Mouse (Mus musculus): ENCODE data around the gene Tmem9b. TPM values are rescaled to one million over a fixed set of nuclear protein-coding genes. Genes with fewer than 3 reads are reported as not detected.

The Tmem9b gene
- polyA plus RNA-seq, 1 experiment = 45.3 TPM

DNA sequence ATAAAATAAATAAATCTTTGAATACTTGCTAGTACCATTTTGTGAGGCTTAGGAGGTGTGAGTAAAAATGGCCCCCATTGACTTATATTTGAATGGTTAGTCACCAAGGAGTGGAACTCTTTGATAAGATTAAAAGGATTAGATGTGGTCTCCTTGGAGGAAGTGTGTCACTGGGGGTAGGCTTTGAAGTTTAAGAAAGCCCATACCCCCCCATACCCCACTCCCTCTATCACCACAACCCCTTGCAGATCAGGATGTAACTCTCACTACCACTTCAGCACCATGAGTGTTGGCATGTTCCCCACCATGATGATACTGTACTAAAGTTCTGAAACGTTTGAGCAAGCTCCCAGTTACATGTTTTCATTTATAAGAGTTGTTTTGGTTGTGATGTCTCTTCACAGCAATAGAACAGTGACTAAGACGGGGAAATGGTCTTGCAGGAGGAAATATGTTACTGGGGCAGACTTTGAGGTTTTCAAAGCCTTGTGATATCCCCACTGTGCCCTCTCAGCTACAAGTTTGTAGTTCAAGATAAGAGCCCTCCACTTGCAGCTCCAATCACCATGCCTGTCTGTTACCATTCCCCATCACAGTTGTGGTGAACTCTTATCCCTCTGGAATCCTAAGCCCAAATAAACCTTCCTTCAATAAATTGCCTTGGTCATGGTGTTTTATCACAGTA lies 16.2 kb upstream of the Tmem9b start:
- DNase-seq = no peak
- TF ChIP-seq POLR2A (IDR thresholded peaks at IDR 0.05; ENCODE audit: control insufficient read depth, extremely low read depth, insufficient read depth, low read length, poor library complexity) (no peak), CTCF (IDR thresholded peaks at IDR 0.05; ENCODE audit: borderline replicate concordance, control insufficient read depth, extremely low read depth, insufficient read depth, low read length, poor library complexity) (no peak)
- 9% methylated on average over 2 of the region's 2 CpGs for WGBS
- Histone ChIP-seq H3K27ac (ENCODE audit: control insufficient read depth, insufficient read depth, low read length) (no peak overlapping the region), H3K36me3 (ENCODE audit: control insufficient read depth, insufficient read depth, low read length) (no peaks in the 10 kb centered on the region), H3K4me3 (ENCODE audit: control insufficient read depth, insufficient read depth, low read length) (no peak overlapping the region), H3K4me1 (replicated peaks; ENCODE audit: control insufficient read depth, insufficient read depth, low read length) (no peaks in the 10 kb centered on the region), H3K27me3 (ENCODE audit: control insufficient read depth, insufficient read depth, low read length) (no peaks in the 10 kb centered on the region)

DNA sequence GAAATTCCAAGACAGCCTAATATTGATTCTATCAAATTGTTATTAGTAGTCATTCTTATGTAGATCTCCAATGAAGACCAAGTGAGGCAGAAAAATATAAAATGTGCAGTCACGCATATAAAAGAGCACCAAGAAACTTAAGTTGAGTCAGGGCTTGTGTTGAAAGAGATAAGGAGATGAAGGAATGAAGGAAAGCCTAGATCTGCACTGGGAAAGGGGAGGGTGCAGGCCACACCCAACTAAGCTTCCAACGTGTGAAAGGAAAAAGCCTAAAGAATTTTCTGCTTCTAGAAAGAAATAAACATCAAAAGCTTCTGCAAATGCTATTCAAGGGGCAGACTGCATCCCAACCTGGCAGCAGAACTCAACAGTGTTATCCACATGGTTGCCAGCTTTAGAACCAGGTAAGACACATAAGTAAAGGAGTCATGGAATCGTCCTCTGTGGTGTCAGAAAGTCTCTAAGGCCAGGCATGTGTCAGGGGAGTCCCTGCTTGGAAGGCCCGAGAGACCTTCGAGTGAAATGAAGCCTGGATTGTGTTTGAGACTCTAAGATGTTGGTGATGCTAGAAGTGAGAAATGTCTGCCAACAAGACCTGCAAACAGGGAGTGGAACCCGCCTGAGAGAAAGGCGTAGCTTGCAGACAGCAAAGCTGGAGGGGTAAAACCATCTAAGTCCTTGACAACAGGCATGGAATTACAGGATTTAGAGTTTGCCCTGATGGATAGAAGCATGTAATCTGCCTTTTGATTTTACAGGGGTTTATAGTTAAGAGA lies 15.1 kb upstream of the Tmem9b start:
- DNase-seq = no peak
- Histone ChIP-seq H3K4me3 (ENCODE audit: control insufficient read depth, insufficient read depth, low read length) (no peak overlapping the region), H3K27me3 (ENCODE audit: control insufficient read depth, insufficient read depth, low read length) (no peaks in the 10 kb centered on the region), H3K4me1 (replicated peaks; ENCODE audit: control insufficient read depth, insufficient read depth, low read length) (no peaks in the 10 kb centered on the region), H3K27ac (ENCODE audit: control insufficient read depth, insufficient read depth, low read length) (no peak overlapping the region), H3K36me3 (ENCODE audit: control insufficient read depth, insufficient read depth, low read length) (no peaks in the 10 kb centered on the region)
- WGBS = 94% methylated on average over 7 of the region's 7 CpGs
- no peak for TF ChIP-seq POLR2A (IDR thresholded peaks at IDR 0.05; ENCODE audit: control insufficient read depth, extremely low read depth, insufficient read depth, low read length, poor library complexity)
- no peak for TF ChIP-seq CTCF (IDR thresholded peaks at IDR 0.05; ENCODE audit: borderline replicate concordance, control insufficient read depth, extremely low read depth, insufficient read depth, low read length, poor library complexity)

DNA sequence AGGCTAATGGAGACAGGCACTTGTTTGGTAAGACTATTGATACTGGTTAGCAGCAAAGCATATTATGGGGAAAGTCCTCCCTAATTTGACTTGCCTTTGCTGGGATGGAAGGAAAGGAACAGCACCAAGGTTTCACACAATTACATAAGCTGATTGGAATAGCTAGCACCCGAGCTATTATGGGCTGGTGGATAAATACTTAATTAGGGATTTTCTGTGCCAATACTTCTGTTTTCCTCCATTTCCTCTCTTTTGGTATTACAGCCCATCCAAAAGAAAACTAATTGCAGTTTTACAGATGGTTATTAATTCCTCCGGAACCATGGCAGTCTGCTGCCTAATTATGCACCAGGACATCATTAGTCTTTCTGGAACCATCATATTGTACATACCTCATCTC lies 11.3 kb upstream of the Tmem9b start:
- no peaks in the 10 kb centered on the region for H3K27me3 ChIP-seq (ENCODE audit: control insufficient read depth, insufficient read depth, low read length)
- 93% methylated on average over 2 of the region's 2 CpGs for WGBS
- no peaks in the 10 kb centered on the region for H3K4me1 ChIP-seq (replicated peaks; ENCODE audit: control insufficient read depth, insufficient read depth, low read length)
- H3K27ac ChIP-seq (ENCODE audit: control insufficient read depth, insufficient read depth, low read length) = no peak overlapping the region
- TF ChIP-seq CTCF (IDR thresholded peaks at IDR 0.05; ENCODE audit: borderline replicate concordance, control insufficient read depth, extremely low read depth, insufficient read depth, low read length, poor library complexity) (no peak), POLR2A (IDR thresholded peaks at IDR 0.05; ENCODE audit: control insufficient read depth, extremely low read depth, insufficient read depth, low read length, poor library complexity) (no peak)
- no peak for DNase-seq
- H3K4me3 ChIP-seq (ENCODE audit: control insufficient read depth, insufficient read depth, low read length) = no peak overlapping the region
- no peaks in the 10 kb centered on the region for H3K36me3 ChIP-seq (ENCODE audit: control insufficient read depth, insufficient read depth, low read length)

DNA sequence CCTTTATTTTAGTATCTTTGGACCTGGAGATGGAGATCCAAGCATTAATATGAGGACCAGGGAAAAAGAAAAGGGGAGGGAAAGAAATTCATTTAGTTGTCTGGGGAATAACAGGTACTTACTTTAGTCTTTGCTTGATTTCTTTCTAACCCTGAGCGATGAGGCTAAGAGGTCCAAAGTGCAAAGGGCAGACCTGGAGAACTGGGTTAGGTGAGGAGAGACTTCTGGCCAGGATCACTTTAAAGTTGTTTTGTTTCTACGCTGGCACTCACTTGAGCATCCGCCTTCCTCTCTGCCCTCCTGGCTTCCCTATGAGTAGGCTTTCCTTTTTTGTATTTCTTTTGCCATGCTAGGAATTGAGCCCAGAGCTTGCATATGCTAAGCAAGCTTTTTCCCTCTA lies 3.6 kb upstream of the Tmem9b start:
- H3K4me1 ChIP-seq (replicated peaks; ENCODE audit: control insufficient read depth, insufficient read depth, low read length) = peaks cover 6% of the 10 kb centered on the region
- H3K4me3 ChIP-seq (ENCODE audit: control insufficient read depth, insufficient read depth, low read length) = no peak overlapping the region
- H3K27ac ChIP-seq (ENCODE audit: control insufficient read depth, insufficient read depth, low read length) = no peak overlapping the region
- no peak for TF ChIP-seq CTCF (IDR thresholded peaks at IDR 0.05; ENCODE audit: borderline replicate concordance, control insufficient read depth, extremely low read depth, insufficient read depth, low read length, poor library complexity)
- TF ChIP-seq POLR2A (IDR thresholded peaks at IDR 0.05; ENCODE audit: control insufficient read depth, extremely low read depth, insufficient read depth, low read length, poor library complexity) = no peak
- H3K27me3 ChIP-seq (ENCODE audit: control insufficient read depth, insufficient read depth, low read length) = no peaks in the 10 kb centered on the region
- DNase-seq = no peak
- WGBS = 99% methylated on average over 3 of the region's 3 CpGs
- no peaks in the 10 kb centered on the region for H3K36me3 ChIP-seq (ENCODE audit: control insufficient read depth, insufficient read depth, low read length)

DNA sequence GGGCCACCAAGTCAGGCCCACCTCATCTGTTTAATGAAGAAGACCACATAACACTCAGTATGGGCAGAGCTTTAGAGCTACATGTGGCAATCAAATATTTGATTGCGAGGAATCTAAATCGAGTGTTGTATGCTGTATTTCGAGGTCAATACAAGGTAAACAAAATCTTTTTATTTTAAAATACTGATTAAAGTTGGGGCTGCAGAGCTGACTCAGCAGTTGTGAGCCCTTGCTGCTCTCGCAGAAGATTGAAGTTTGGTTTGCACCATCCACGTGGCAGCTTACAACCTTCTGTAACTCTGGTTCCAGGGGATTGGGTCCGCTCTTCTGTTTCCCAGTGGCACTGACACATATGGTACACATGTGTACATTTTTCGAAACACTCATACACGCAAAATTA lies 1.4 kb upstream of the Tmem9b start:
- DNase-seq = no peak
- 98% methylated on average over 8 of the region's 8 CpGs for WGBS
- Histone ChIP-seq H3K27me3 (ENCODE audit: control insufficient read depth, insufficient read depth, low read length) (no peaks in the 10 kb centered on the region), H3K4me3 (ENCODE audit: control insufficient read depth, insufficient read depth, low read length) (no peak overlapping the region), H3K27ac (ENCODE audit: control insufficient read depth, insufficient read depth, low read length) (no peak overlapping the region), H3K4me1 (replicated peaks; ENCODE audit: control insufficient read depth, insufficient read depth, low read length) (peaks cover 6% of the 10 kb centered on the region), H3K36me3 (ENCODE audit: control insufficient read depth, insufficient read depth, low read length) (no peaks in the 10 kb centered on the region)
- TF ChIP-seq POLR2A (IDR thresholded peaks at IDR 0.05; ENCODE audit: control insufficient read depth, extremely low read depth, insufficient read depth, low read length, poor library complexity) (no peak), CTCF (IDR thresholded peaks at IDR 0.05; ENCODE audit: borderline replicate concordance, control insufficient read depth, extremely low read depth, insufficient read depth, low read length, poor library complexity) (no peak)

DNA sequence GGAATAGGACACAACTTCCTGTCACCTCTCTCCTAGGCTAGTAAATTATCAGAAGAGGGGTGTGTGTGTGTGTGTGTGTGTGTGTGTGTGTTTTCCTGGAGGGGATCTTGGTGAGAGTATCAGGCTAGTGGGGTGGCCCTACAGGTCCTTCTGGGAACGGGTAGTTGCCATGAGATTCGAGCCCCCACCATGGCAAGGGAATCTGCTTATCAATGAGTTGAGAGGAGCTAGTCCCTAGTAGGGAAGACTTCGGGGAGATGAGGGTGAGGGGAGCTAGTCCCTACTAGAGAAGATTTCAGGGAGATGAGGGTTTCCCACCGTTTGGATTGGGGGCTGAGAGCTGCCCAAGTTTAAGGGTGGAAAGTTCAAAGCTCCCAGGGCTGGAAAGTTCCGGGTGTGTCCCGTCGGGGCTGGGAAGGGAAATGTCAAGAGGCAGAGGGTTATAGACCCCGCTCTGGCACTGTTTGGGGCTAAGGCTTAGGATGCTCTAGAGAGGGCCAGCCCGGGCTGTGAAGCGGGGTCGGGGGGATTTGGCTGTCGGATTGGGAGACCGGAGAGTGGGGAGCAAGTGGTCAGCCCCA lies 1.2 kb downstream of the Tmem9b start:
- 5% methylated on average over 13 of the region's 13 CpGs for WGBS
- H3K27ac ChIP-seq (ENCODE audit: control insufficient read depth, insufficient read depth, low read length) = no peak overlapping the region
- no peaks in the 10 kb centered on the region for H3K36me3 ChIP-seq (ENCODE audit: control insufficient read depth, insufficient read depth, low read length)
- no peak for TF ChIP-seq POLR2A (IDR thresholded peaks at IDR 0.05; ENCODE audit: control insufficient read depth, extremely low read depth, insufficient read depth, low read length, poor library complexity)
- no peak for TF ChIP-seq CTCF (IDR thresholded peaks at IDR 0.05; ENCODE audit: borderline replicate concordance, control insufficient read depth, extremely low read depth, insufficient read depth, low read length, poor library complexity)
- H3K4me3 ChIP-seq (ENCODE audit: control insufficient read depth, insufficient read depth, low read length) = peak overlapping the region; percentile 86
- no peaks in the 10 kb centered on the region for H3K27me3 ChIP-seq (ENCODE audit: control insufficient read depth, insufficient read depth, low read length)
- no peak for DNase-seq
- peaks cover 6% of the 10 kb centered on the region for H3K4me1 ChIP-seq (replicated peaks; ENCODE audit: control insufficient read depth, insufficient read depth, low read length)

Measured in thymus, adult 2 months (tissue).